Mouse (Mus musculus) kidney, embryonic 15.5 days (tissue): ENCODE measurements around the gene Tmod2. TPM values are rescaled to one million over a fixed set of nuclear protein-coding genes. Genes with fewer than 3 reads are reported as not detected.

Experiments
- ATAC-seq: fragments of 200-750 bp; cut with Nextera tagmentation; replicated peaks from 2 replicates; pipeline ENCODE4 v1.8.0; 2017; ENCODE audit warnings: moderate TSS enrichment; ENCODE audit not compliant: low FRiP score
- H3K27ac ChIP-seq: fragments of 300-500 bp; sonication (generic); 2 replicates; pipeline ENCODE4 v1.5.1; 2015; ENCODE audit warnings: mild to moderate bottlenecking, inconsistent platforms
- H3K27me3 ChIP-seq: fragments of 300-500 bp; sonication (generic); 2 replicates; pipeline ENCODE4 v1.6.1; 2015; ENCODE audit warnings: inconsistent platforms
- H3K36me3 ChIP-seq: fragments of 300-500 bp; sonication (generic); 2 replicates; pipeline ENCODE4 v1.6.1; 2015; ENCODE audit warnings: inconsistent platforms
- H3K4me1 ChIP-seq: fragments of 300-500 bp; sonication (generic); 2 replicates; pipeline ENCODE4 v1.6.1; 2015; ENCODE audit warnings: inconsistent platforms
- H3K4me2 ChIP-seq: fragments of 300-500 bp; sonication (generic); 2 replicates; pipeline ENCODE4 v1.6.1; 2015; ENCODE audit warnings: moderate library complexity, mild to moderate bottlenecking, inconsistent platforms
- H3K4me3 ChIP-seq: fragments of 300-500 bp; sonication (generic); replicated peaks from 2 replicates; pipeline ENCODE4 v1.5.1; 2015; ENCODE audit warnings: mild to moderate bottlenecking, inconsistent platforms
- H3K9ac ChIP-seq: fragments of 300-500 bp; sonication (generic); 2 replicates; pipeline ENCODE4 v1.6.1; 2015; ENCODE audit warnings: mild to moderate bottlenecking, inconsistent platforms
- H3K9me3 ChIP-seq: fragments of 300-500 bp; sonication (generic); replicated peaks from 2 replicates; pipeline ENCODE4 v1.6.1; 2016; ENCODE audit warnings: inconsistent platforms
- WGBS: fragments of 180-500 bp; shearing (Covaris S2); methylation state at CpG from one replicate; pipeline ENCODE4 v1.1.7; 2015; ENCODE audit warnings: mixed read lengths; 5-methylcytosine and 5-hydroxymethylcytosine counted together
- polyA plus RNA-seq: library from polyadenylated mRNA; unstranded; fragments of >200 nt; fragmentation: Nextera tagmentation; extraction: Ambion mirVana; gene quantifications from 2 replicates; pipeline ENCODE4 v1.2.1, GENCODE M21; 2015

Gene Tmod2
- polyA plus RNA-seq, 1 experiment from 2014 or later = 26.5 TPM

GRCm38 (mm10) chr9:75599191-75599841 lies 11.8 kb downstream of the Tmod2 start:
- Histone ChIP-seq H3K27me3 (no peaks in the 10 kb centered on the region), H3K4me1 (peaks cover 17% of the 10 kb centered on the region), H3K9ac (no peak overlapping the region), H3K4me3 (no peak overlapping the region), H3K27ac (no peak overlapping the region; the same call in 1 of the 2 replicates), H3K4me2 (no peak overlapping the region), H3K36me3 (no peaks in the 10 kb centered on the region), H3K9me3 (no peaks in the 10 kb centered on the region)
- peak; percentile 36; the same call in 1 of the 2 replicates for ATAC-seq
- WGBS = 62% methylated on average over 5 of the region's 5 CpGs

GRCm38 (mm10) chr9:75597596-75597995 lies 13.5 kb downstream of the Tmod2 start:
- 63% methylated on average over 4 of the region's 4 CpGs for WGBS
- no peak for ATAC-seq
- H3K9me3 ChIP-seq = no peaks in the 10 kb centered on the region

DNA sequence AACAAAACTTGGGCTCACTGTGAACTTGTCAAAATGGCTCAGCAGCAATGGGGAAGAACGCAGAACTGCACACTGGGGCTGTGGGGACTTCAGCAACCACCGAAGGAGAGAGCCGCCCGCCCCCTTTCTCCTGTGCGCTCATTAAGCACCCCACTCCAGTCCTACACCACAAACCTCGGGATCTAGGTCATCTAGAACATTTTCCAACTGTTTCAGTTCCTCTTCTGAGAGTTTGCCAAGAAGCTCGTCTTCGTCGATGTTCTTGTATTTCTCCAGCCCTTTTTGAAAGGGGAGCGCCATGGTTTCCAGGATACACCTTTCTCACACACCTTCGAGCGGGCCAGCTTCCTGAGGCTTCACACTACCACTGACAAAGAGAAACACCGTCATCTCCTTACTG lies 14.1 kb downstream of the Tmod2 start:
- H3K4me1 ChIP-seq = peaks cover 17% of the 10 kb centered on the region
- 92% methylated on average over 13 of the region's 13 CpGs for WGBS
- no peak for ATAC-seq

More at GRCm38 (mm10) chr9:75597596-75597995, 13.5 kb downstream of the Tmod2 start:
- H3K27ac ChIP-seq = no peak overlapping the region
- peaks cover 17% of the 10 kb centered on the region for H3K4me1 ChIP-seq
- no peak overlapping the region for H3K4me2 ChIP-seq
- H3K9ac ChIP-seq = no peak overlapping the region
- H3K36me3 ChIP-seq = no peaks in the 10 kb centered on the region
- no peak overlapping the region for H3K4me3 ChIP-seq
- no peaks in the 10 kb centered on the region for H3K27me3 ChIP-seq

DNA sequence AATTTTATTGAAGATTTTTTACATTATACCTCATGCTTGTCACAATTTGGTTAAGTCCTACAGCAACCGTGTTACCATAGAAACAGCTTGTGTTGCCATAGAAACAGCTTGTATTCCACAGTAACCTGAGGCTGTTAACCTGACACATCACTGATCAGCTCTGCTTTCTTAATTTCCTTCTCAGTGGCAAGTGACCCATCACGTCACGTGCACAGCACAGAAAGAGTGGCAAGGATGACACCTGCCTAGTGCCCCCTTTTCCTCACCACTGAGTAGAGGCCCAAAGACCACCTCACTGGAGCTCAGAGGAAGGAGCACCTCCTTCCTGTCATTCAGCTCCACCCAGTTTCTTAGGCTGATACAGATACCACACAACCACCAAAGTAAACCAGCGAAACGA lies 17.6 kb downstream of the Tmod2 start:
- Histone ChIP-seq H3K27me3 (no peaks in the 10 kb centered on the region), H3K36me3 (peaks cover 9% of the 10 kb centered on the region; the same call in 1 of the 2 replicates), H3K4me3 (no peak overlapping the region), H3K27ac (no peak overlapping the region), H3K9me3 (no peaks in the 10 kb centered on the region), H3K4me2 (no peak overlapping the region), H3K9ac (no peak overlapping the region), H3K4me1 (no peaks in the 10 kb centered on the region)
- ATAC-seq = 0 out of 2 replicates have a peak, but pooled peaks have one; percentile 12
- 67% methylated on average over 5 of the region's 5 CpGs for WGBS

More for the DNA sequence above, 14.1 kb downstream of the Tmod2 start:
- H3K4me3 ChIP-seq = no peak overlapping the region
- no peak overlapping the region for H3K4me2 ChIP-seq
- no peaks in the 10 kb centered on the region for H3K9me3 ChIP-seq
- H3K27me3 ChIP-seq = no peaks in the 10 kb centered on the region
- no peak overlapping the region for H3K27ac ChIP-seq
- peaks cover 2% of the 10 kb centered on the region; the same call in 1 of the 2 replicates for H3K36me3 ChIP-seq
- no peak overlapping the region for H3K9ac ChIP-seq

- H3K27ac ChIP-seq = no peak overlapping the region
- H3K4me3 ChIP-seq = no peak overlapping the region
- no peak overlapping the region for H3K4me2 ChIP-seq
- 68% methylated on average over 15 of the region's 15 CpGs for WGBS
- H3K9me3 ChIP-seq = no peaks in the 10 kb centered on the region
- H3K4me1 ChIP-seq = no peaks in the 10 kb centered on the region
- H3K27me3 ChIP-seq = no peaks in the 10 kb centered on the region
- peaks cover 9% of the 10 kb centered on the region; the same call in 1 of the 2 replicates for H3K36me3 ChIP-seq
- ATAC-seq = no peak
- no peak overlapping the region for H3K9ac ChIP-seq
Observed at GRCm38 (mm10) chr9:75589850-75590790, 21.0 kb downstream of the Tmod2 start.

DNA sequence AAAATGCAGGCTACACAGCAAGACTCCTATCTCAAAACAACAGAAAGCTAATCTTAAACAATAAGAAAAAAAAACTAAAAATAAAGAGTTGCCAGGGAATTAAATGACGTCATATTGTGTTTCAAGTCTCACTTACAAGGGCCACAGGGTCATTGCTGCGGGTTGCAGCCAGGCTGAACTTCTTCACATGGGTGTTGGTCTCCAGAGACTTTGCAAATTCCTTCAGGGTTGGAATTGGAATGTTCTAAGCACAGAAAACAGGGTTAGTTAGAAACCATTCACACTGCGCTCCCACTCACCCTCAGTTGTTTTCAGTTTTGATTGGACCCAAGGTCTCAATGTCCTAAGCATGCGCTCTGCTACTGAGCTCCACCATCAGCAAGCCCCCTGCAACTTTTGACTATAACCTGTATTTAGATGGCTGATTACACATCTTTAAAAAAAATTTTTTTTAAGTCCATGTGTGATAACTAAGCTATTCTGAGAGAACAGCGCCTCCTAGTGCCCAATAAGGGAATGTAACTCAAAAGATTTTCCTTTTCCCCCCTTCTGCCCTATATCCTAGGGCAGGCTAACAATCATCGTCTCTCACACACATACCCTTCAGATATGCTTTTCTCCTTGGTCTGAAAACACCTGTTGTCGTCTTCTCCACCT lies 29.3 kb downstream of the Tmod2 start:
- no peak for ATAC-seq
- Histone ChIP-seq H3K36me3 (no peaks in the 10 kb centered on the region; the same call in 1 of the 2 replicates), H3K4me3 (no peak overlapping the region), H3K9ac (no peak overlapping the region), H3K9me3 (no peaks in the 10 kb centered on the region), H3K27me3 (no peaks in the 10 kb centered on the region), H3K4me2 (no peak overlapping the region), H3K4me1 (peaks cover 7% of the 10 kb centered on the region), H3K27ac (no peak overlapping the region)
- 37% methylated on average over 7 of the region's 7 CpGs for WGBS

- Histone ChIP-seq H3K27ac (no peak overlapping the region), H3K27me3 (no peaks in the 10 kb centered on the region), H3K4me2 (no peak overlapping the region), H3K9me3 (no peaks in the 10 kb centered on the region), H3K4me3 (no peak overlapping the region), H3K36me3 (peaks cover 3% of the 10 kb centered on the region; the same call in 1 of the 2 replicates), H3K9ac (no peak overlapping the region), H3K4me1 (peaks cover 7% of the 10 kb centered on the region)
- 78% methylated on average over 6 of the region's 6 CpGs for WGBS
- ATAC-seq = no peak
Observed at GRCm38 (mm10) chr9:75579321-75579720, 31.8 kb downstream of the Tmod2 start.

DNA sequence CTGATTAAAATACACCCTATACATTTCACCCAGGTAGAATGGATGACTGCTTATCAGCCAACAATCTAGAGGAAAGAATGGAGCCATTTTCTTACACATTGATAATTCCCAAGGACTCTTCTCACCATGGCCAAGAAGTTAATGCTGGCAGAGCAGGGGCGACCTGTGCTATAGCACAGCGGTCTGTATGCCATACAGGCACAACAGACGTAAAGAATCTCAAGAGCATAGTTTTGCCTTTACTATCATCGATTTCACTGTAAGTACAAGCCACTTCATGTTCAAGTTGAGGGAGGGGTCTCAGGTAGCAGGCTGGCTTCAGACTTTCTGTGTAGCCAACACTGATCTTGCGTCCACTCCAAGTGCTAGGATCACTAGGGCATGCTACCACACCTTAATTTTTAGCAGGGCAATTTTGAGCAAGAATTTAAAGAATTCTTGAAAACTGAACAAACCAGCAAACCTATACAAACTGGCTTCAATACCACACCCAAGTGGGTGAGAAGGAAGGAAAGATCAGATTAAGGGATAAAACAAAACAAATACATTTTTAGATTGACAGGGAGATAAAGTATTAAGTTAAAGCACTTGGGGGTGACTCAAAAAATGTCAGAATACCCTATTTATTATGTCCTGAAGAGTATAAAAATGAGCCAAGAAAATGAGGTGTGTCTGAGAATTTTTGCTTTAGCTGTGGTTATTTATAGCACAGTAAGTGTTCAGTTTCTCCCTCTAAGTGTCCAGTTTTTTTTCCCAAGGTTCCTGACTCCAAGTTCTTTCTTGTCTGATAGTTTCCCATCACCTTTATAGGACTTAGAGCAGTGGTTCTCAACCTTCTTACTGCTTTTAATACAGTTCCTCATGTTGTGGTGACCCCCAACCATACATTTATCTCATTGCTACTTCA lies 39.8 kb downstream of the Tmod2 start:
- no peak for ATAC-seq
- Histone ChIP-seq H3K9ac (no peak overlapping the region), H3K9me3 (no peaks in the 10 kb centered on the region), H3K4me2 (no peak overlapping the region), H3K4me3 (no peak overlapping the region), H3K36me3 (peaks cover 3% of the 10 kb centered on the region; the same call in 1 of the 2 replicates), H3K27me3 (no peaks in the 10 kb centered on the region), H3K27ac (no peak overlapping the region), H3K4me1 (no peaks in the 10 kb centered on the region)
- WGBS = 89% methylated on average over 5 of the region's 5 CpGs

DNA sequence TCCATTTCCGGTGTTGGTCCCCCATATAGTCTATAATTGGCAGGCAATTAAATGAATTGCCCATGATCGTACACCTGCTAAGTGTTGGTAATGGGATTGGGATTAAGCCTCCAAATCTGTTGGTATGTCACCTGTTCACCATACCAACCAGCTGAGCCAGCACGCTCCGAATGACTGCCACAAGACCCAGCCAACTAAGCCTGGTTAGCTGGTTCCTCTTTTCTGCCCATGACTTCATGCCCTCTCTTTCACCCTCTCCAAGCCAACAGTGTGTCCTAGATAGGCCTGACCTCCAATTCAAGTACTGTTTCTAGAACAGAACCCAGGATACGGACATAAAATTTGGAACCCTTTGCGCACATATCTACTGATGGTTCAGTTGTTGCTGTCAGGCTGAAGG lies 42.7 kb downstream of the Tmod2 start:
- H3K4me1 ChIP-seq = no peaks in the 10 kb centered on the region
- H3K9me3 ChIP-seq = no peaks in the 10 kb centered on the region
- 90% methylated on average over 6 of the region's 6 CpGs for WGBS
- ATAC-seq = no peak
- H3K9ac ChIP-seq = no peak overlapping the region
- no peaks in the 10 kb centered on the region for H3K27me3 ChIP-seq
- H3K36me3 ChIP-seq = no peaks in the 10 kb centered on the region
- H3K4me3 ChIP-seq = no peak overlapping the region
- H3K4me2 ChIP-seq = no peak overlapping the region
- no peak overlapping the region for H3K27ac ChIP-seq

DNA sequence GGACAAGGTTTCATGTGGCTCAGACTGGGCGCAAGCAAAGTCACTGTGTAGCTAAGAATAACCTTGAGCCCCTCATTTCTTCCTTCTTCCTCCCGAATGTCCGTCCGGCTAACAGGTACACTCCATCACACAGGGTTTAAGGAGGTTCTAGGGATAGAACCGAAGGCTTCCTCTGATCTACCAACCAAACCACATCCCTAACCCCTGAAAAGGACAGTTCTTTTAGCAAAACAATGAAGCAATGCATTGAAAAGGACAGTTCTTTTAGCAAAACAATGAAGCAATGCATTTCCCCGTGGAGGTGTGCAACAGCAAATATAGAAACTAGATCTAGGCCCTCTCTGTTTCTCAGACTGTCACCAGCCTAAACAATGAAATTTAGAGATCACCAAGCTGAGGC lies 46.2 kb downstream of the Tmod2 start:
- ATAC-seq = no peak
- WGBS = 84% methylated on average over 6 of the region's 6 CpGs
- Histone ChIP-seq H3K27ac (no peak overlapping the region), H3K36me3 (no peaks in the 10 kb centered on the region), H3K9me3 (no peaks in the 10 kb centered on the region), H3K27me3 (no peaks in the 10 kb centered on the region), H3K4me1 (no peaks in the 10 kb centered on the region), H3K4me3 (no peak overlapping the region), H3K9ac (no peak overlapping the region), H3K4me2 (no peak overlapping the region)

- Histone ChIP-seq H3K4me1 (no peaks in the 10 kb centered on the region), H3K4me2 (no peak overlapping the region), H3K27ac (no peak overlapping the region), H3K27me3 (no peaks in the 10 kb centered on the region), H3K4me3 (no peak overlapping the region), H3K9me3 (no peaks in the 10 kb centered on the region), H3K9ac (no peak overlapping the region), H3K36me3 (no peaks in the 10 kb centered on the region)
- 77% methylated on average over 6 of the region's 6 CpGs for WGBS
- no peak for ATAC-seq
Observed at GRCm38 (mm10) chr9:75563622-75564021, 47.5 kb downstream of the Tmod2 start.
